15 mouse cellular contexts compared by ENCODE assay signal in the genomic region with DNA sequence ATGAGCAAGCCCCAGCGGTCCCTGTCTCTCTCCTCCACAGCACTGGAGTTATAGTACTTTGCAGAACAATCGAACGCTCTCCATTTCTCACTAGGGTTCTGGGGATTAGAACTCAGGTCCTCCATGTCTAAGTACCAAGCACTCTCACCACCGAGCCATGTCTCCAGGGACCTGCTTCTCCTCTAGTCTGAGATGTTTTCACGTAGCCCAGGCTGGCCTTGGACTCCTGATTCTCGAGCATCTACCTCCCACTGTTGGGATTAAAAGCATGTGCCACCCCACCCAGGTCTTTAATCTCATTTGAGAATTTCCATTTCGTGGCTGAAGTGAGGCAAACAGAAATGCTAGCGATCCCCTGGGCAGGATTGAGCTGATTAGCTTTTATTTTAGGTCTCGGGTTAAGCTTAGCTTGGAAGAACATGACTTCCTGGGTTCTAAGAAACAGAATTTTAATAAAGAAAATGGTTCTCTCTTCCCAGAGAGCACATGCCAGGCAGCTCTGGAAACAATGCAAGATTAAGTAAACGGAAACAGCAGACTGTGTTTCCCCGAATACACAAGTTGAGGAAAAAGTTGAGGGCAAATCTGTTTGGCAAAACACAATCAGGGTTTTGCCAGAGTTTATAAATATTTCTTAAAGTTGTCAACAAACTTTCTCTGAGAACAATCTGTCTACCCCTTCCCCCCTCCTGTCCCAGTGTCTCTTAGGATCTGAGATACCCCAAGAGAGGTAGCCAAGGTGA. TPM values are rescaled to one million over a fixed set of nuclear protein-coding genes. Genes with fewer than 3 reads are reported as not detected.
A peak's percentile ranks its signal among the peaks of the same experiment; 100 is the strongest.
DNase-seq lines count a peak whose midpoint lies in the region; ATAC-seq and TF ChIP-seq lines count a peak whose summit lies in the region.
"Had no signal": no experiment of that assay in that cellular context is flagged by ENCODE, and none has a peak within 500 bp of the region (broad histone marks: within the 10 kb centered on the region; RNA-seq: fewer than 3 reads in every experiment).

No protein-coding gene starts in this region.

- WGBS in heart, embryonic 12.5 days, result 70% methylated on average over 11 of the region's 11 CpGs
- 76% methylated on average over 11 of the region's 11 CpGs for WGBS in kidney, postnatal 0 days
- whole genome bisulfite sequencing in kidney, embryonic 14.5 days, result 87% methylated on average over 11 of the region's 11 CpGs
- WGBS in embryonic facial prominence, embryonic 11.5 days, result 78% methylated on average over 11 of the region's 11 CpGs
- 71% methylated on average over 11 of the region's 11 CpGs for WGBS in limb, embryonic 15.5 days

- H3K9me3 ChIP-seq in heart, embryonic 12.5 days (replicated peaks), result no peaks in the 10 kb centered on the region
- H3K9me3 ChIP-seq in kidney, postnatal 0 days (replicated peaks; ENCODE audit: low read length), result no peaks in the 10 kb centered on the region
- H3K9me3 ChIP-seq in kidney, embryonic 14.5 days (ENCODE audit: control insufficient read depth, low read length), result no peaks in the 10 kb centered on the region
- no peaks in the 10 kb centered on the region for H3K9me3 ChIP-seq in embryonic facial prominence, embryonic 11.5 days (replicated peaks; ENCODE audit: control insufficient read depth, low read length)
- H3K9me3 ChIP-seq in limb, embryonic 15.5 days, result no peaks in the 10 kb centered on the region
- H3K9me3 ChIP-seq: liver, embryonic 13.5 days; midbrain, embryonic 10.5 days had no signal

- H3K4me2 ChIP-seq in heart, embryonic 12.5 days, result no peak overlapping the region
- no peak overlapping the region for H3K4me2 ChIP-seq in kidney, postnatal 0 days (ENCODE audit: low read length)
- no peak overlapping the region for H3K4me2 ChIP-seq in kidney, embryonic 14.5 days (replicated peaks; ENCODE audit: low read depth, low read length)
- no peak overlapping the region for H3K4me2 ChIP-seq in embryonic facial prominence, embryonic 11.5 days (ENCODE audit: low read depth, low read length)
- no peak overlapping the region for H3K4me2 ChIP-seq in limb, embryonic 15.5 days
- H3K4me2 ChIP-seq: liver, embryonic 13.5 days had no signal

- TF ChIP-seq CTCF in kidney, postnatal 0 days (IDR thresholded peaks at IDR 0.05; ENCODE audit: low read depth), result no peak

- intact Hi-C loops in heart, postnatal 36 days (cut with DNase I), result no loop called here

- ATAC-seq in heart, embryonic 12.5 days (ENCODE audit: insufficient number of reproducible peaks, low FRiP score), result no peak
- ATAC-seq in kidney, postnatal 0 days (replicated peaks; ENCODE audit: low FRiP score, low read depth), result no peak
- no peak for ATAC-seq in kidney, embryonic 14.5 days (ENCODE audit: low FRiP score, low TSS enrichment)
- no peak for ATAC-seq in embryonic facial prominence, embryonic 11.5 days (replicated peaks; ENCODE audit: insufficient number of reproducible peaks, low FRiP score, low TSS enrichment, low read depth)
- no peak for ATAC-seq in limb, embryonic 15.5 days (ENCODE audit: insufficient number of reproducible peaks, low FRiP score, low TSS enrichment, low read depth)

- H3K27ac ChIP-seq in heart, embryonic 12.5 days (ENCODE audit: poor library complexity, severe bottlenecking), result 0 out of 2 replicates have a peak overlapping the region, but pooled peaks have one; percentile 52
- peak overlapping the region; percentile 73; the same call in 1 of the 2 replicates for H3K27ac ChIP-seq in kidney, postnatal 0 days
- no peak overlapping the region for H3K27ac ChIP-seq in kidney, embryonic 14.5 days (ENCODE audit: low read depth, low read length)
- H3K27ac ChIP-seq in embryonic facial prominence, embryonic 11.5 days (replicated peaks; ENCODE audit: low read depth, low read length), result 0 out of 2 replicates have a peak overlapping the region, but pooled peaks have one; percentile 2
- H3K27ac ChIP-seq in limb, embryonic 15.5 days, result peak overlapping the region; percentile 72; the same call in 1 of the 2 replicates

- no peak overlapping the region for H3K9ac ChIP-seq in heart, embryonic 12.5 days
- H3K9ac ChIP-seq in kidney, postnatal 0 days (ENCODE audit: low read depth, low read length), result no peak overlapping the region
- no peak overlapping the region for H3K9ac ChIP-seq in kidney, embryonic 14.5 days (ENCODE audit: low read depth, low read length)
- no peak overlapping the region for H3K9ac ChIP-seq in embryonic facial prominence, embryonic 11.5 days (replicated peaks; ENCODE audit: low read length)
- no peak overlapping the region for H3K9ac ChIP-seq in limb, embryonic 15.5 days
- H3K9ac ChIP-seq: liver, embryonic 13.5 days had no signal

- peaks cover 30% of the 10 kb centered on the region for H3K4me1 ChIP-seq in heart, embryonic 12.5 days (replicated peaks)
- peaks cover 17% of the 10 kb centered on the region for H3K4me1 ChIP-seq in kidney, postnatal 0 days (replicated peaks; ENCODE audit: insufficient read depth, low read length)
- 0 out of 2 replicates have a peak, but pooled peaks cover 3% of the 10 kb centered on the region for H3K4me1 ChIP-seq in kidney, embryonic 14.5 days (ENCODE audit: control insufficient read depth, insufficient read depth, low read length)
- H3K4me1 ChIP-seq in embryonic facial prominence, embryonic 11.5 days (ENCODE audit: control insufficient read depth, insufficient read depth, low read length), result peaks cover 3% of the 10 kb centered on the region
- peaks cover 18% of the 10 kb centered on the region for H3K4me1 ChIP-seq in limb, embryonic 15.5 days
- H3K4me1 ChIP-seq: liver, embryonic 13.5 days had no signal

- H3K36me3 ChIP-seq in heart, embryonic 12.5 days, result no peaks in the 10 kb centered on the region
- H3K36me3 ChIP-seq in kidney, postnatal 0 days (ENCODE audit: insufficient read depth, low read length), result 0 out of 2 replicates have a peak, but pooled peaks cover 3% of the 10 kb centered on the region
- peaks cover 14% of the 10 kb centered on the region; the same call in 1 of the 2 replicates for H3K36me3 ChIP-seq in kidney, embryonic 14.5 days (ENCODE audit: control insufficient read depth, insufficient read depth, low read length)
- peaks cover 7% of the 10 kb centered on the region for H3K36me3 ChIP-seq in embryonic facial prominence, embryonic 11.5 days (replicated peaks; ENCODE audit: control insufficient read depth, insufficient read depth, low read depth, low read length)
- H3K36me3 ChIP-seq in limb, embryonic 15.5 days, result peaks cover 13% of the 10 kb centered on the region
- H3K36me3 ChIP-seq: liver, embryonic 13.5 days; midbrain, embryonic 10.5 days had no signal

- no peak for DNase-seq in heart, postnatal 36 days
- no peak for DNase-seq in kidney, postnatal 0 days (ENCODE audit: low spot score)
- no peak for DNase-seq in embryonic facial prominence, embryonic 11.5 days (ENCODE audit: low spot score)
- no peak for DNase-seq in spleen, adult 18-20 months
- no peak for DNase-seq in right cerebral cortex, adult 18-20 months
- DNase-seq: kidney, postnatal 14 days; liver, embryonic 13.5 days; right cerebral cortex, postnatal 4 days had no signal

- H3K4me3 ChIP-seq in heart, embryonic 12.5 days, result no peak overlapping the region
- no peak overlapping the region for H3K4me3 ChIP-seq in kidney, postnatal 0 days (replicated peaks; ENCODE audit: low read depth, low read length)
- H3K4me3 ChIP-seq in kidney, embryonic 14.5 days (ENCODE audit: low read length), result no peak overlapping the region
- no peak overlapping the region for H3K4me3 ChIP-seq in embryonic facial prominence, embryonic 11.5 days (ENCODE audit: low read depth, low read length)
- no peak overlapping the region for H3K4me3 ChIP-seq in limb, embryonic 15.5 days
- H3K4me3 ChIP-seq: liver, embryonic 13.5 days; midbrain, embryonic 10.5 days had no signal

- H3K27me3 ChIP-seq in heart, embryonic 12.5 days (replicated peaks), result no peaks in the 10 kb centered on the region
- H3K27me3 ChIP-seq in kidney, postnatal 0 days (ENCODE audit: insufficient read depth, low read length), result no peaks in the 10 kb centered on the region
- no peaks in the 10 kb centered on the region for H3K27me3 ChIP-seq in kidney, embryonic 14.5 days (ENCODE audit: control insufficient read depth, insufficient read depth, low read length)
- no peaks in the 10 kb centered on the region for H3K27me3 ChIP-seq in embryonic facial prominence, embryonic 11.5 days (ENCODE audit: control insufficient read depth, insufficient read depth, low read length)
- no peaks in the 10 kb centered on the region for H3K27me3 ChIP-seq in limb, embryonic 15.5 days

RNA-seq across cellular contexts. Expression of gene Wdr86, which starts 6.8 kb away (rescaled TPM):
- polyA plus RNA-seq in heart, embryonic 12.5 days (2016; fragmentation: Nextera tagmentation; extraction: Ambion mirVana), result 7.9 and 9.3 TPM in 2 replicates
- total RNA-seq in heart, postnatal 36 days (2021), result under 1 TPM; 0.49 to 0.53 TPM
- polyA plus RNA-seq in kidney, postnatal 0 days (2015; fragmentation: Nextera tagmentation; extraction: Ambion mirVana), result 21.3 and 21.9 TPM in 2 replicates
- 36.1 and 37.0 TPM in 2 replicates for polyA plus RNA-seq in kidney, embryonic 14.5 days (2014; fragmentation: Nextera tagmentation; extraction: Ambion mirVana)
- 53.8 and 57.5 TPM in 2 replicates for polyA plus RNA-seq in embryonic facial prominence, embryonic 11.5 days (2014; fragmentation: Nextera tagmentation; extraction: Ambion mirVana)
- 16.8 and 18.4 TPM in 2 replicates for polyA plus RNA-seq in limb, embryonic 15.5 days (2015; fragmentation: Nextera tagmentation; extraction: Ambion mirVana)
- total RNA-seq: gastrocnemius, adult 18-20 months; MEL had no signal

RNA-seq across cellular contexts. Expression of gene Crygn, which starts 34.1 kb away (rescaled TPM):
- 0.51 and 2.7 TPM in 2 replicates for polyA plus RNA-seq in heart, embryonic 12.5 days (2016; fragmentation: Nextera tagmentation; extraction: Ambion mirVana)
- not detected for total RNA-seq in heart, postnatal 36 days (2021)
- polyA plus RNA-seq in kidney, postnatal 0 days (2015; fragmentation: Nextera tagmentation; extraction: Ambion mirVana), result 5.8 and 7.1 TPM in 2 replicates
- polyA plus RNA-seq in kidney, embryonic 14.5 days (2014; fragmentation: Nextera tagmentation; extraction: Ambion mirVana), result 1.7 and 2.6 TPM in 2 replicates
- polyA plus RNA-seq in embryonic facial prominence, embryonic 11.5 days (2014; fragmentation: Nextera tagmentation; extraction: Ambion mirVana), result 3.3 TPM in 1 of 2 replicates, not detected in the other
- polyA plus RNA-seq in limb, embryonic 15.5 days (2015; fragmentation: Nextera tagmentation; extraction: Ambion mirVana), result 2.6 TPM in 1 of 2 replicates, not detected in the other
- total RNA-seq: gastrocnemius, adult 18-20 months; MEL had no signal
- polyA plus RNA-seq: hindbrain, embryonic 11.5 days; midbrain, embryonic 10.5 days had no signal

RNA-seq across cellular contexts. Expression of gene Nub1, which starts 38.4 kb away (rescaled TPM):
- polyA plus RNA-seq in heart, embryonic 12.5 days (2016; fragmentation: Nextera tagmentation; extraction: Ambion mirVana), result 29.5 and 31.9 TPM in 2 replicates
- total RNA-seq in heart, postnatal 36 days (2021), result 10 to 100 TPM; 38.0 to 39.3 TPM
- polyA plus RNA-seq in kidney, postnatal 0 days (2015; fragmentation: Nextera tagmentation; extraction: Ambion mirVana), result 35.2 and 35.3 TPM in 2 replicates
- polyA plus RNA-seq in kidney, embryonic 14.5 days (2014; fragmentation: Nextera tagmentation; extraction: Ambion mirVana), result 33.9 and 45.0 TPM in 2 replicates
- polyA plus RNA-seq in embryonic facial prominence, embryonic 11.5 days (2014; fragmentation: Nextera tagmentation; extraction: Ambion mirVana), result 37.3 and 38.6 TPM in 2 replicates
- 31.3 and 32.9 TPM in 2 replicates for polyA plus RNA-seq in limb, embryonic 15.5 days (2015; fragmentation: Nextera tagmentation; extraction: Ambion mirVana)
